Mouse (Mus musculus) NIH3T3 (cell line): ENCODE data around the gene Washc1.
"Not testable (repeated sequence)": the region's sequence is repeated elsewhere in the genome, so short reads cannot be mapped to it uniquely, and the experiment has no call there.

Experiments
- DNase-seq: peaks from one replicate; pipeline ENCODE4 v3.0.0-alpha.2; 2012; ENCODE audit warnings: low read depth

Washc1 gene

DNA sequence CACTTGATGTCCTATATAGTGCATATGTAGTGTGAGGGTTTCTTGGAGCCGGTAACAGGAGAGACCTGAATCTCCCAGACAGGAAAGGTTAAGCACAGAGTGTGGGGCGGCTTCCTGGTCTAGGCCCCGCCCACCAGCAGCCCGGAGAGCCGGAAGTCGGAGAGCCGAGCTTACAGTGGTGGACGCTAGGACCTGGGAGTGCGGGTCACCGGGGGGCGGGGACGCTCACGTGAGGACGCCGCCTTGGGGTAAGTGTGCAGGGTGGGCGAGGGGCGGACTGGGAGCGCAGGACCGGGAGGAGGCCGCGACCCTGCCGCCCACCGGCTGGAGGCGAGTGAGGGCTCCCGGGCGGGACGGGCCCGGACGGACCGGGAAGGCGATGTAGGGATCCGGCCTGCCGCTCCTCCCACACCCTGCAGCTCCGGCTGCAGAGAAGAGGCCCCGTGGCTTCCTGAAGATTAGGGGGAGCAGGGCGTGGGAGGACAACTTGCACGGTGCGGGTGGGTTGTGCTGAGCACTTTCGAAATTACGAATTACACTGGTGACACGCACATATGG is at the start of gene Washc1:
Gene Washc1 (plus strand): TSS at position 144 of the 558 bp plus-strand sequence.
- peak; percentile 93 for DNase-seq

DNA sequence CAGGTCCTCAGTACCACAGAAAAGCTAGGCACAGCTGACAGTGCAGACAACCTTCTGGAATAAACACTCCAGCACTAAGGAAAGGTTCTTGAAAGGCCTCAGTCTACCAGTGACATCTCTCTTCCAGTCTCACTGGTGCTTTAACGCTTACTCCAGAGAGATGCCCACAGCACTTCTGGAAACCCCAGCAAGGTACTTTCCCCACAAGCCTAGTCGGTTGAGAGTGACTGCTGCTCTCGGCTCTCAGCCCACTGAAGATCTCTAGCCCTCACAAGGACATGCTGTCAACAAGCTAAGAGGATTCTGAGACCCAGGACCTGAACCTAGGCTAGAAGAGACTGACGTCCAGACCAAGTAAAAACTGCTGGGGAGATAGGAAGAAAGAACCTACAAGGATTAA is 46.2 kb upstream of the Washc1 start:
- no peak for DNase-seq

DNA sequence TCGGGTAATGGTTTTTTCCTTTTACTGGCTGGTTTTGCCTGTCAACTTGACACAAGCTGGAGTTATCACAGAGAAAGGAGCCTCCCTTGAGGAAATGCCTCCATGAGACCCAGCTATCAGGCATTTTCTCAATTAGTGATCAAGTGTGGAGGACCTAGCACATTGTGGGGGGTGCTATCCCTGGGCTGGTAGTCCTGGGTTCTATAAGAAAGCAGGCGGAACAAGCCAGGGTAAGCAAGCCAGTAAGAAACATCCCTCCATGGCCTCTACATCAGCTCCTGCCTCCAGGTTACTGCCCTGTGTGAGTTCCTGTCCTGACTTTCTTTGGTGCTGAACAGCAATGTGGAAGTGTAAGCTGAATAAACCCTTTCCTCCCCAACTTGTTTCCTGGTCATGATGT is 42.3 kb upstream of the Washc1 start:
- DNase-seq: not testable (repeated sequence)

DNA sequence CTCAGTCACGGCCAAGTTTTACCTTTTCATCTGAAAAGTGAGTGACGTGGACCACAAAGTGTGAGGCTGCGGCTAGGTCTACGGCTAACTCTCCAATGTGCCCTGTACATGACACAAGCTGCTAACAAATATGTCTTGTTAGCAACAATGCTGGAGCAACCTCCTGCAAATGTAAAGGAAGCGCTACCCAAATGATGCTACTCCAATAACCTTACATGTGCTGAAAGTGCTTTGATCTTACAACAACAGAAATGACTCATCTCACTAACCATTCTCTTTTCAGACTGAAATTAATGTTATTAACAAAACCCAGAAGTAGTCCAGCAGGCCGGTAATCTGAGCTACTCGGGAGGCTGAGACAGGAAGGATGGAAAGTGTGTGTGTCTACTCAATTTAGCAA is 37.4 kb upstream of the Washc1 start:
- DNase-seq: no peak

DNA sequence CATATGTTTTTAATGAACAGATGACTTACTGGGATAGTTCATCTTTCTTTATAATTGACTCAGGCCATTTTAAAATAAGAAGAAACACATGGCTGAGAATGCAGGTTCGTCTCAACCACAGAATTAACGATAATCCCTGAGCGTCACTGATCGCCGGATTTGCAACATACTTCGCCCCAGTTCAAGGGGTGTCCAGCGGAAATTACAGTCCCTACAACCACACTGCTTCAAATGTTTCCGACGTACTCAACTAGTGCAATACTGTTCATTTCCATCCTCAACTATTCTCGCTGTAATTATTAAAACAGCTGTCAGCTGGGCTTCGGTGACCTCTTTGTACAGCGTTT is 35.5 kb upstream of the Washc1 start:
- DNase-seq: no peak

DNA sequence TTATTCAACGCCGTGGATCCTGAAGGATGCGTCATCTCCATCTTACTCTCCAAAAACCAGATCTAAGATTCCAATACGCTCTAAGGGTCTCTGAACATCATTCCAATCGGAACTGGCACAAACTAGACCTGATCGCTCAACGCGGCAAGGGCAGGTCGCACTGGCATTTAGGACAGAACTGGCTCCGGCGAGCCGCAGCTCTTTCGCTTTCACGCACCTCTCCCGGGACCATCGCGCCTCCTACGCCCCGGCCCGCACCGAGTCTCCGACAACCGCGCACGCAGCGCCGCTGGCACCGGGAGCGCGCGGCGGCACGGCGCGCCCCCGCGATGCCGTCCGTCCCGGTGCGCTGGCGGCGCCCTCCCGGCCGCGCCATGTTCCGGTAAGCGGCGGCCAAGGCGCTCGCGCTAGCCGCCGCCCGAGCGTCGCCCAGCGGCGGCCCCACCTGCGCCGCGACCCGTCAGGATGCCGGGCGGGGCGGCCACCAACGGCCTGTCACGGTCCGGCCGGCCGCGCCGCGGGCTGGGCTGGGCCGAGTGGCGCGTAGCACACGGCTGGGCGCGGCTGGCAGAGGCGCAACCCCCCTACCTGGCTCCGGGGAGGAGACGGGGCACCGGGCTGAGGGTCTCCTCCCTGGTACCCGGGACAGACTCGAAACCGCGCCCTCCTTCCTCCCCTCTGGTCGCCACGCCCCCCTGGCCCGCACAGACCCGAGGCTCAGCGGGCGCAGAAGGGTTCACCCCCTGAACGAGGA is 35.0 kb upstream of the Washc1 start:
- peak; percentile 68 for DNase-seq

DNA sequence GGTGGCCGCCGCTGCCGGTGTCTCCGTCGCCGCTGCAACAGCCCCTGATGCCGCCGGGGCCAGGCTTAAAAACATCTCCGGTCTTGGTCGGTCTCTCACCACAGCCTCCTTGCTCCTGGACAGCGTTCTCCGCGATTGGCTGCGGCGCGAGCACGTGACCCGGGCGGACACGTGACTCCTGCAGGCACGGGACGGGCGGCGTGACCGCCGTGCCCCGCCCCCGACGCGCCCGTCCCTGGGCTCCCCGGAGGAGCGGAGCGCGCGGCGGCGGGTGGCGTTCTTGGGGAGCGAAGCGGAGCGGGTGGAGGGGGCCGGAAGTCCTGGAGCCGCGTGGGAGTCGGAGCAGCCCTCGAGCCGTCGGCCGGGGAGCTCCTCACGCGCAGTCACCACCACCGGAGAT is 34.4 kb upstream of the Washc1 start, which contains the start of gene Ankrd12:
Gene Ankrd12 (minus strand): TSS at position 156 of the 400 bp plus-strand sequence.
- DNase-seq: peak; percentile 97

DNA sequence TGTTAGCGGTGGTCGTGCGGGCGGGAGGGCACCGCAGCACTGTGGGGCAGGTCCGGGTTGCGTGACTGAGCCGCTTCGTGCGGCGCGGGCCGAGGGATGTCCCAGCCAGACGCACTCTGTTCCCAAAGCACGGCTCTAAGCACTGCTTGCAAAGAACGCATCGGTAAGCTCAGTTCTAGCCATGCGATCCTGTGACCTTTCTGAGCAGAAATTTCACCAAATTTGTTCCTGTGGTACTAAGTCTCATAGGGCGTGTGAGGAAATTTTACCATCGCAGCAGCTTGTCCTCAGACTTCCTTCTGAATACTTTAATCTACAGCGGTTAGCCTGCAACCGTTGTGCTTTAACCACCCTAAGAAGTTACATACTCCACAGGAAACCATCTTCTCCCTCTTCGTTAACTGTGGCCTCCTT is 33.9 kb upstream of the Washc1 start:
- no peak for DNase-seq

DNA sequence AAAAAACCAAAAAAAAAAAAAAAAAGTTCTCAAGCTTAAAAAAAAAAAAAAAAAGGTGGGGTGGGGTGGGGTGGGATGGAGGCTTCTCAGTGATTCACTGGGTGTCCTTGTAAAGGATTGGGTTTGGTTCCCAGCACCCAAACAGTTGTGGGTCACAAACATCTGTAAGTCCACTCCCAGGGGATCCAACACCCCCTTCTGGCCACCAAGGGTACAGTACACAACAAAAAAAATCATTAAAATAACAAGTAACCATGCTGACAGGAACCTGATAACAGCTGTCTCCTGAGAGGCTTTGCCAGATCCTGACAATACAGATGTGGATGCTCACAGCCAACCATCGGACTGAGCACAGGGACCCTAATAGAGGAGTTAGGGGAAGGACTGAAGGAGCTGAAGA is 26.9 kb upstream of the Washc1 start:
- peak; percentile 18 for DNase-seq

DNA sequence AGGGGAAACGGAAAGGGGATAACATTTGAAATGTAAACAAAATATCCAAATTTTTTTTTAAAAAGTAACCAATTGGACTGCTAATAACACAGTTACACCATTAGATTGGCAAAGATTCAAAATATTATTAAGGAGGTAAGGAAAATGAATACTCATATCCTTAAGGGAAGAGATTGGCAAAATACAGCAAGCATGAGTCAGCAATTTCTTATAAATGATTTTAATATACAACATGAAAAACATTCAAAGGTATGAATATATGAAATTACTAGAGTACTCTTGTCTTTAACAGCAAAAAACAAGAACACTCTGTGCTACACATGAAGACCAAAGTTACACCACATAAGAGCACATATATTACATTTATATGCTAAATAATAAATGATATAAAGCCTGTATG is 26.3 kb upstream of the Washc1 start:
- no peak for DNase-seq

DNA sequence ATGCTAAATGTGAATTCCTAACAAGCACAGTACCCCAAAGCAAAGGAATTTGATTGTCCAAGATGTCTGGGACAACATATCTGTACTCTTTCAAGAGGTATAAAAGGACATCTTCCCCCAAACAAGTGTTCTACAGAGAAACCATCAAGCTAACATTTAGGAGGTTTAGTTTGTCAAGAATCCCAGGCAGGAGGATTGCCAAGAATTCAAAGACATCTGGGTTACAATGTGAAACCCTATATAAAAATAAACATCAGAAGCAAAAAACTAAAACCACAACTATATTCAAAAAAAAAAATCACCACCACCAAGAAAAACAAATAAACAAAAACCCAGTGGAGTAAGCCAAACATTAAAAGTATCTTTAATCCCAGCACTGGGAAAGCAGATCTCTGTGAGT is 21.1 kb upstream of the Washc1 start:
- DNase-seq: peak; percentile 64

DNA sequence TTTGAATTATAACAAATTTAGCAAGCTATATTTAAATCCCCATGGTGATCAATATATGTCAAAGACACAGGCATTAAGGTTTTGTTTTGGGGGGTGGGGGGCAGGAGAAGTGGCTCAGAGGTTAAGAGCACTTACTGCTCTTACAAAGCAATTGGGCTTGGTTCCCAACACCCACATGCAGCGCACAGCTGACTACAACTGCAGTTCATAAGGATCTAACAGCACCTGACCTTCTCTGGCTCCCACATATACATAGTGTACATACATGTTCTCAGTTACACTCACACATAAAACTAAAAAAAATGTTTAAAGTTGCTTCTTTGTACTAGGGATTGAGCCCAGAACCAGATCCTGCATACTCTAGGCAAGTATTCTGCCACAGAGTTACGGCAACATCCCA is 20.0 kb upstream of the Washc1 start:
- DNase-seq: no peak

DNA sequence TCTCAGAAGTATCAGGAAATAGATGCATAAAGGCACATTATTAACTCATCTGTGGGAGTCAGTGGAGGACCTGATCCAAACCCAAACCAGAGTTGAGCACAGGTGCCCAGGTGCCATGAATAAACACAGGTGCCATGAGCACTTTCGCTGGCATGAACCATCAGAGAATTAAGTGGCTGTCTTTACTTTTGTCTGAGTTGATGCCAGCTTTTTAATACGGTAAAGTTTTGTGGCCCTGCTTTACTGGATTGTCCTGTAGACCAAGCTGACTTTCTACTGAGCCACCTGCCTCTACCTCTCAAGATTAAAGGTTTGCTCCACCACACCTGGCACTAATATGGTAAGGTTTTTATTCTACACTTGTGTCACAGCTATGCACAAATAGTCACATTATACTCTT is 19.3 kb upstream of the Washc1 start:
- DNase-seq: no peak

DNA sequence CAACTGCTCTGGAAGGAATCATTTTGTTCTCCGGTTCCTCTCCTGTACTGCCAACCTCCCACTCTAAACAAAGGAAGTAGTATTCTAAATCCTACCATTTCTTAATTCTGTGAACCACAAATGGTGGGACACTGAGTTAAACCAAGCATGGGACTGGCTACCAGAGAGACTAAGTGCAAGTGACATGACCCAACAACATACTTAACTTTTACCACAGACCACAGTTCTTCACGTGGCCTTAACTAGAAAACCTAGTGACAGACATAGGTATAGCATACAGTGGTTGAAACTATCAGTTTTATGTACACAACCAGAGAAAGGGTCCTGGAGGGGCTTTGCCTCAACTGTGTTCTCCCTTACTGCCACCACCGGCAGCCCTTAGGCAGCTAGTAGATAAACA is 18.7 kb upstream of the Washc1 start:
- no peak for DNase-seq

DNA sequence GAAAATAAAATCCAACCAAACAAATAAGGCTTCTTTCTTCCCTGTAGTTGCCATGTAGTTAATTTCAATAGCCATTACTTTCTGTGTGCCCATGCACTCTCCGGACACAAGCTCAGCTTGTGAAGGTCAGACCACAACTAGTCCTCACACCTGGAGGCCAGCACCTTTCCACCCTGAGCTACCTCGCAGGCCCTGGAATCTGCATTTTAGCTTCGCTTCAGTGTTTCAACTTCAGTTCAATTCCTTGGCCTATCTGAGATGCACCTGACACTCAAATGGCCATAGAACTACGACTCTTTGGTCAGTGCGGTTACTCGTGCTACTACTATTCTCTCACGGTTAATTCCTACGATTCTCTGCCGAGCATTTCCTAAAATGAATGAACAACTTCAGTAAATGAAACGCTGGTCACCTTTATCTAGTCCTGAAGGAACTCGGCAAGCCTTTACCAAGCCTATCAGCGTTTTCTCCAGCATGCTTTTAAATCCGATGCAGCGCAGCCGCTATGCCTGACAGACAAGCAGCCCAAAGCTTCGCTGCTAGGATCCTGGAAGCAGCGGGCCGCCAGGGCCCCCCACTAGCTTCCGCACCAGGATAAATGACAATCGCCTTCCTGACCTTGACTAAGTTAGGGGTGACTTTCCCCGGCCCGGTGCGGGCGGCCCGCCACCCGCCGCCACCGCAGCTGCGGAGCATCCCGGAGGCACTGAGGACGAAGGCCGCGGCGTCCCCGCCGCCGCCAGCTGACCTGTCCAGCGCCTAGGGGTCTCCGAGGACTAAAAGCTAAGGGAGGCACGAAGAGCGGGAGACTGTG is 10.6 kb upstream of the Washc1 start:
- DNase-seq: no peak

DNA sequence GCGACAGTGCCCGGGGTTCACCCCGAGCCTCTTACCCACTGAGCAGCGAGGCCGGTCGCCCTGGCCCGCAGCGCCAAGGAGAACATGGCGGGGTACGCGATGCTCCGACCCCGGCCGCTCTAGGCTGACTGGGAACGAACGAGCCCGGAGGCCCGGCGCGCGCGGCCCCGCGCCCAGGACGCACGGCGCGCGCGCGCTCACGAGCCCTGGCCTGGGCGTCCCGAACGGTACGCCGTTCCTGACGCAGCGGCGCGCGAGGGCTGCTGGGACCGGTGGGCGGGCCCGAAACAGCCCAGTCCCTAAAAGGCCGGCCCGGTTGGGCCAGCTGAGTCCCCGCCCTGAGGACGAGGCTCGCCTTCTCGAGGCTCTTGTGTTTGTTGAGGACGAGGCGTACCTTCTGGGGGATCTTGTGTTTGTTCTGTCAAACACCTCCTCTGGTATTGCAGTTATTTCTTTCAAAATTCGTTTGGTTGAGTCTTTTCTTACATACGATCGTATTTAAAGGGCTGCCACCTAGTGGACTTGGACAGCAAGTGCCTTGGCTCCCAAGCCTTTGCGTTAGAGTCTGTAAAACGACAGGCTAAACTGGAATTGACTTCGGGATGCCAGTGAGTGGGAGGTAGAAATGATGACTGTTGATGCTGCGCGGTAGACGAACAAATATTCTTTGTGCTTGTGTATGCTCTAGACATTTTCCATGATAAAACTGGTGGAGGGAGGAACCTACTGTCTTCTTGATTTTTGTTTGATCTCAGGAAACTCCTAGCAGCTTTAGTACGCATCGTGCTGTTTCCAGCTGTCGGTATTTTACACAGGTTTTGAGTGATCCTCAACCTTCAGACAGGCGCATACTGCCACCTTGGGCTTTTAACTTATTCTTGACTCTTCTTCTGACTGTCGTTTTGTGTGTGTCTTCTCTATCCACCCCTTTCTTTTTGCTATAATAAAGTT is 9.7 kb upstream of the Washc1 start, which contains the start of gene Ndufv2:
Gene Ndufv2 (minus strand): TSS at position 180 of the 951 bp plus-strand sequence.
- DNase-seq: peak; percentile 100

DNA sequence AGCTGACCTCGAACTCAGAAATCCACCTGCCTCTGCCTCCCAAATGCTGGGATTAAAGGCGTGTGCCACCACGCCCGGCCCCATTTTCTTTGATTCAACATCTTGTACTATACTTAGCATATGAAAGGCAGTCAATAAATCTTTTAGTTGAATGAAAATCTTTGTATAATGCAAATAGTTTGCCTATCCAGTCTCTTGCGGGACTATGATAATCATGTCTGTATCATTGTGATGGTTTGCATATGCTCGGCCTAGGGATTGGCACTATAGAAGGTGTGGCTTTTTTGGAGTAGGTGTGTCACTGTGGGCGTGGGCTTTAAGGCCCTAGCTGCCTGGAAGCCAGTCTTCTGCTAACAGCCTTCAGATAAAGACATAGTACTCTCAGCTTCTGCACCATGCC is 7.3 kb upstream of the Washc1 start:
- no peak for DNase-seq

DNA sequence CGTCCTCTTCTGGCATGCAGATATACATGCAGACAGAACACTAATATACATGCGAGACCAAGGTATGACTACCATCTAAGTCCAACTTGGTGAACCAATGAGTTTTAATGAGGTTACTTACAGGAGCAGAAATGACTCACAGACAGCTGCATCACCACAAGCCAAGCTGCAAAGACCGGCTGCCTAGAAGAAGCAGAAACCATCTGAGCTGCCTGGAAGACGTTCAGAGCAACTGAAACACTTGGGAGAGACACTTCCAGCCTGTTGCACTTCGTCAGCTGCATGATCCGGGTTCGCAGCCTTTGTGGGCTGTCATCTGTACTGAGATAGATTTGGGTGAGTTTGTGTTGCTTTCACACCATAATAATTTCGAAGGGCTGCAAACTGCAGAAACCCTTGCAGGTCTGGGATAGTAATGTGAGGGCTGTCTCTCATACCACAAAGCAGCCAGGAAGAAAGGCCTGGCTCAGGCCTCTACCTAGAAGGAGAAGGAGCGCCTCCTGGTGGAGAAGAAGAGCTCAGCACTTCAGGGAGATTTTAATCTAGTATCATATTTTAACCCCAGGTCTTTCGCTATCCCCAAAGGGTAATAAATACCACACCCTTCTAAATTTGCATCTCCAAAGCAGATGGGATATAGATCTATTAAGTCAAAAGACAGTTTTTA is 4.6 kb upstream of the Washc1 start:
- peak; percentile 88 for DNase-seq

DNA sequence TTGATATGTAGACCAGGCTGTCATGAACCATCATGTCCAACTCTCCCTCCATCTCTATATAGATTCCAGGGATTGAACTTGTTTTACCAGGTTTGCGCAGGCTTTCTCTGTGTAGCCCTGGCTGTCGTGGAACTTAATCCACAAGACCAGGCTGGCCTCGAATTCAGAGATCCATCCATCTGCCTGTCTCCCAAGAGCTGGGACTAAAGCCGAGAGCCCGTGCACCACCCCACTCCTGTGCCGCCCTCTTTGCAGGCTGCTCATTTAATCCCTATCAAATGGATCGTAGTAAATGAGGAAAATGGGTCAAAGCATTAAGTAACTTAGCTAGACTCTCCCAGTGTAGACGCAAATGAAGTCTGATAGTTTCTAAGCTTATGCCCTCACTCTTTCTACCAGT is 3.9 kb upstream of the Washc1 start:
- no peak for DNase-seq

DNA sequence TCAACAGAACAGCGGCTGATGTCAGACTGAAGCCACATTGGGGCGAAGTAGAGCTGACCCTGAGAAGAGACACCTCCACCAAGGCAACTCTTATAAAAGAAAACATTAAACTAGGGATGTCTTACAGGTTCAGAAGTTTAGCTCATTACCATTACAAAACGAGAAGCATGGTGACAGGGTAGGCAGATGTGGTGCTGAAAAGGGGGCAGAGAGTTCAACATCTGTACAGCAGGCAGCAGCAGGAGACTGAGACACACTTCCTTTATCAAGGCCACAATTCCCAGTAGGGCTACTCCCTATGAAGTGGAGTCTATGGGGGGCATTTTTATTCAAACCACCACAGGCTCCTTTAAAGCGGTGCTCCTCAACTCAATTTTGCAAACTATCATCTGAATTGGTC is 3.1 kb upstream of the Washc1 start:
- DNase-seq: no peak

DNA sequence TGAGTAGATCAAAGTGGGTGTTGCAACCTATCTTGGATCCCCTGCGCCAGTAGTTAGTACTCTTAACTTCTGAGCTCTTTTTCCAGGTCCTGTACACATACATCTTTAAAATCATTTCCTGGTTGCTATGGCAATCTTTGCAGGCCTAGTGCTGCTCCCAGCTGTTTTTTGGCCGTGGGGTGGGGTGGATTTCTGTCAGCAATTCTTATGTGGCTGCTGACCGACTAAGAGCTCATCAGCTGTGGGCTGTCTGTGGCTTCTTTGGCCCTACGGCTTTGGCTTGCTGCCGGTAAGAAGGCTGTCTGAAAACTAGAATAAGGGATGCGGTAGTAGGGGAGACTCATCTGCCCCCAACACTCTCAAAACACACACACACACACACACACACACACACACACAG is 599 bp upstream of the Washc1 start:
- peak; percentile 60 for DNase-seq
